Mouse (Mus musculus) embryo, embryonic 9.5 days (tissue): ENCODE measurements around the gene Gstm1.

Experiments used
- DNase-seq: peaks from one replicate; pipeline ENCODE4 v3.0.0-alpha.2; 2017; ENCODE audit errors: extremely low spot score

Gene Gstm1

GRCm38 (mm10) chr3:107965592-107965991 lies 52.2 kb downstream of the Gstm1 start:
- no peak for DNase-seq

DNA sequence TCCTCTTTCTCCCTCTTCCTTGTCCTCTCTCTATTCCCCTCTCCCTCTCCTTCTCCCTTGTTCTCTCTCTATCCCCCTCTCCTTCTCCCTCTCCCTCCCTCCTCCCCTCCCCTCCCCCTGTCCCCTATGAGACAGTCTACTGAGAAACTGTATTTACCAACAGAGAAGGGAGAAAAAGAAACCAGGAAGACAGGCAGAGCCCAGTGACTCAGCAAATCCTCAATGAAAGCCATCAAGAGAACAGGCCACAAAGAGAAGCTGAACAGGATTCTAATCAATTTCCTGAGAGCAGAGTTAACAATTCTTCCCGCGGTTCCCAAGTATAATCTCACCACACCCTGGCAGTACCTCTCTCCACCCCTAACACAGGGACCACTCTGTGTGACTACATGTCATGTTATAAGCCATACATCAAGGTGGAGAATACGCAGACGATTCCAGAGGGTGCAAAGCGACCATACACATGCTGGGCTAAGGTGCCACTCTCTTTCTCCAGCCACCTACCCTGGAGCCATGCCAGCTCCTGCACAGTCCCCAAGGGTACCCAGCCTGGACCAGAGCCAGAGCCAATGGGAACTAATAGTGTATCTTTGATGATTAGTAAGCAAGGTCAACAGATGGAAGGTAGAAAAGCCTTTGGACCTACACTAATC lies 53.0 kb downstream of the Gstm1 start:
- no peak for DNase-seq

DNA sequence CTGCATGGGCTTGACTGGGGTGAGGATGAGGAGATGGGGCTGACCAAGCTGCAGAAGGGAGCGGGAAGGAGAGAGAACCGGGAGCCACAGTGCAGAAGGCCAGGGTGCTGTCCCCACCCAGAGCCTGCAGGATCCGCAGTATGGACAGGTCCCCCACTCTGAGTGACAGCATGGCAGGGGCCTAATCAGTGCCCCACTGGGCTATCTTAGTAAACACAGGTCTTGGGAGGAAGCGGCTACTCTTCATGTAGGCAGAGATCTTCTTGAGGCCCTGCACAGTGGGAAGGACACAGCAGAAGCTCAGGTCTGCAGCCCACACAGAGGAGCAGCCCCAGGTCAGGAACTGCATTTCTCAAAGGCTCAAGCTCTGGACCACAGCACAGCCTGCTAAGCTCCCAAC lies 53.7 kb downstream of the Gstm1 start:
- no peak for DNase-seq
